Mouse (Mus musculus): ENCODE data around the gene Nova2. TPM values are rescaled to one million over a fixed set of nuclear protein-coding genes. Genes with fewer than 3 reads are reported as not detected.

The Nova2 gene
- total RNA-seq, 2 experiments from 2014 or later: 69.9 to 70.1 TPM

DNA sequence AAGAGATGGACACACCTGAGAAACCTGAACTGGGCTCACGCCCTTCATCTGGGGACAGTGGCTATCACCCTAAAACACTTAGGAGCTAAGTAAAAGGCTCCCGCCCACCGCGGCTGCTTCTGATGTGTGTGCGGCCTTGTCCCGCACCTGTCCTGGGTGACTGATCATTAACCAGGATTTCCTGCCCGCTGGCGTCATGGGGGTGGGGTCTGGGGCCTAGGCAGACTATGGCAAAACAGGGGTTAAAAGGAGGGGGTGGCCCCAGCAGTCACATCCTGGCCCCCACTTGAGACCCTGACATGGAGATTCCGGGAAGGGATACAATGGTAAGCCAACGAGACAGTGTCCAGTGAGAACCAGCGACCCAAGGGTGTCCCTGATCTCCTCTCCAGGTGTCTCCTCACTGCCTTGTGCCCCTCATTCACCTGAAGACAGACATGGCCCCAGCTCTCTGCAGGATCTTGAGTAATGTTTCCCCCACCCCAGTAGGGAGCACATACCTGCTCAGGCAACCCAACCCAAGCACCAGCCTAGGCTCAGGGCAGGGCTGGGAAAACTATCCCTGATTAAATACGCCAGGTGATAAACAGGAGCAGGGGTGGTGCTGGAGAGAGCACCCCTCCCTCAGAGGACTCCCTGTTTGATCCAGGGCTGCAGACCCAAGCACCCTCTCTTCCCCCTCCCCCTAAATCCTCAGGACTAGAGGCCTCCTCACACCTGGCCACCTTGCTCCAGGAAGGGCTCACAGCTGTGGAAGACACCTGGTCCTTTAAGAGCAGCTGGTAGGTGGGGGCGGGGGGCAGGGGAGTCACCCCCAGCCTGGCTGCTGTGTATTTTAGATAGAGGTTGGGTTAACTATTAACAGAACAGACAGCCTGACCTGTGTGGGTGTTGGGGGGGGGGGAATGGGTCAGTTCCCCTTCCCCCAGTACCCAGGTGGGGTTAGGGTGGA is 81.6 kb downstream of the Nova2 start:
- DNase-seq (ENCODE audit: low spot score in 2 of 2): no peak

DNA sequence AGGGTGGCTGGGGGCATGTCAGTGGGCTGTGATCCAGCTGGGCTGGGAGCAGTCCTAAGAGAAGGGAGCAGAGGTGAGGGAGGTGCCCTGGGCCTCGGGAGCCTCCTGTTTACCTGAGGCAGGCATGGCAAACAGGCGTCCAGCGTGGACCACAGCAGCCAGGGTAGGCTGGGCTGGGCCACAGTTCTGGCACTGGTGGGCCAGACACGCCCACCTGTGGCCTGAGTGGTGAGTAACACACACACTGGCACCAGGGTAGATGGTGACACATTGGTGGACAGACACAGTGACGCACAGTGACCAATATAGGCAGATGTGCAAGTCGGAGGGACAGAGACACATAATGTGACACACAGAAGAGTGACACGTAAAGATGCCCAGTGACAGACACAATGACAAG is 84.9 kb downstream of the Nova2 start:
- DNase-seq (ENCODE audit: low spot score in 2 of 2): no peak

DNA sequence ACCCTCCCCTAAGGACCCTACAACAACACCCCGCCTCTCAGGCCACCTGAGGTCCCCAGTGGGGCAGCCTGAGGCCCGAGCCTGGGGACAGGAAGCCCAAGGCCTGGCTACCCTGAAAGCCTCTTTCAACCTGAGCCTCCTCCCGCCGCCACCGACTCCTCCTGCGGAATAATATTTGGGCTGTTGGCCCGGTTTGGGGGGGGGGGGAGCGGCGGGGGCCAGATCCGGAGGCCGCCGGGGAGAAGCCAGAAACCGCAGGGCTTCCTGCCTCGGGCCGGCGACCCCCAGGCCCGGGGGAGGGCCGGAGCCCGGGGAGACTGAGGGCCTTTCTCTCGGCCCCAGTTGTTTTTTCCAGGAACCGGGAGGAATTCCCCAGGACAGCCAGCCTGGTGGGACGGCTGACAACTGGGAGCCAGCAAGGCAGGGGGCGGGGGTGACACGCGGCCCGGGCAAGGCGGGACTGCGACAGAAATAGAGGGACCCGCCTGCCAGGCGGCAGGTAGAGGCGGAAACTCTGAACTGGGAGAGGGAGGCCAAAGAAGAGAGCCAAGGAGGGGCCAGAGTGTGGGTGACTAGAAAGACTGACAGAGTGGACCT is 86.4 kb downstream of the Nova2 start:
- no peak for DNase-seq (ENCODE audit: low spot score in 2 of 2)

DNA sequence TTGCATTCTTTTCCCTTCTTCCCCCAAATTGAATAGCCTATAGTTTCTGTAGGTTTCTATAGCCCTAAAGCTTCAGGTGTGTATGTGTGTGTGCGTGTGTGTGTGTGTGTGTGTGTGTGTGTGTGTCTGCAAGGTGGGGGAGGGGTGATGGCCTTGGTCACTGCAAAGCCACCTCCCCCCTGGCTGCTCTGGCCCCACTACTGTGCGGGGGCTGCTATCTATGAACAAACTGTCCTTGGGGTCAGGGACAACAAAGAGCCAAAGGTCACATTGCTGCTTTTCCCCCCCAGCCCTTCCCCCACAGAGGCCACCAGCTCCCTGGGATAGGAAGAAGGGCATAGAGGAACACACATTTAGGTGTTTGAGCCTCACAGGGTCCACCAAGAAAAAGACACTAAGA is 87.2 kb downstream of the Nova2 start:
- DNase-seq (ENCODE audit: low spot score in 2 of 2): no peak

DNA sequence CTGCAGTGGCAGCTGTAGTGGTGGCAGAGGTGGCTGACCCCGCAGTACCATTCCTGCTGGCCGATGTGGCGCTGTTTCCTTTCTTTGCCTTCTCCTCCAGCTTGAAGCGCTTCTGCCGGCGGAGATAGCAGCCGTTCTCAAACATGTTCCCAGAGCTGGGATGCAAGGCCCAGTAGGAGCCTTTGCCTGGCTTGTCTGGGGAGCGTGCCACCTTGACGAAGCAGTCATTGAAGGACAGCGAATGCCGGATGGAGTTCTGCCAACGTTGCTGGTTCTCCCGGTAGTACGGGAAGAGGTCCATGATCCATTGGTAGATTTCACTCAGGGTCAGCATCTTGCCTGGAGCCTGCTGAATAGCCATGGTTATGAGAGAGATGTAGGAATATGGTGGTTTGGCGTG is 88.8 kb downstream of the Nova2 start:
- DNase-seq (ENCODE audit: low spot score in 2 of 2): no peak

Other genes starting within 250 kb of the Nova2 start
- not detected for gene Psg20, start 239.7 kb upstream of the Nova2 start, total RNA-seq (2021)
- gene Psg22, start 207.8 kb upstream of the Nova2 start, total RNA-seq (2021): not detected
- not detected for gene Psg19, start 127.4 kb upstream of the Nova2 start, total RNA-seq (2021)
- not detected for gene Psg17, start 104.3 kb upstream of the Nova2 start, total RNA-seq (2021)
- gene Mill2, start 85.9 kb upstream of the Nova2 start, total RNA-seq (2021): 1 to 10 TPM; 2.3 to 3.0 TPM
- 10 to 100 TPM in 1 of 2 experiments, 1 to 10 TPM in 1; 9.5 to 19.9 TPM for gene Pglyrp1, start 54.6 kb upstream of the Nova2 start, total RNA-seq (2021)
- gene Ccdc61, start 15.5 kb upstream of the Nova2 start, total RNA-seq (2021): 10 to 100 TPM; 10.5 to 12.6 TPM
- gene Nanos2, start 61.5 kb downstream of the Nova2 start, total RNA-seq (2021): under 1 TPM; 0.40 to 0.49 TPM
- gene Mypop, start 65.4 kb downstream of the Nova2 start, total RNA-seq (2021): 10 to 100 TPM; 53.8 to 59.5 TPM
- 10 to 100 TPM; 55.7 to 57.8 TPM for gene Irf2bp1, start 78.2 kb downstream of the Nova2 start, total RNA-seq (2021)
- not detected for gene Foxa3, start 97.7 kb downstream of the Nova2 start, total RNA-seq (2021)
- 100 to 1,000 TPM; 116 to 123 TPM for gene Sympk, start 98.5 kb downstream of the Nova2 start, total RNA-seq (2021)
- gene Rsph6a, start 128.8 kb downstream of the Nova2 start, total RNA-seq (2021): under 1 TPM in 1 of 2 experiments, not detected in 1; 0.35 TPM
- 100 to 1,000 TPM; 143 TPM for gene Dmwd, start 150.3 kb downstream of the Nova2 start, total RNA-seq (2021)
- 10 to 100 TPM; 26.6 to 32.0 TPM for gene Dmpk, start 158.0 kb downstream of the Nova2 start, total RNA-seq (2021)
- gene Six5, start 168.7 kb downstream of the Nova2 start, total RNA-seq (2021): 1 to 10 TPM; 2.3 to 3.0 TPM
- gene Gm4969, start 192.5 kb downstream of the Nova2 start, total RNA-seq (2021): under 1 TPM; 0.16 to 0.40 TPM
- gene Fbxo46, start 194.0 kb downstream of the Nova2 start, total RNA-seq (2021): 10 to 100 TPM; 13.6 to 15.6 TPM
- gene Qpctl, start 223.4 kb downstream of the Nova2 start, total RNA-seq (2021): 10 to 100 TPM; 15.0 to 17.0 TPM
- 10 to 100 TPM; 73.9 to 78.5 TPM for gene Snrpd2, start 223.8 kb downstream of the Nova2 start, total RNA-seq (2021)
- gene Gipr, start 240.2 kb downstream of the Nova2 start, total RNA-seq (2021): 1 to 10 TPM; 1.4 to 1.8 TPM